ENCODE assay signal across 8 mouse cellular contexts in genomic region chr12:39510073-39510812, GRCm38 (mm10).
A peak's percentile ranks its signal among the peaks of the same experiment; 100 is the strongest.
DNase-seq lines count a peak whose midpoint lies in the region; ATAC-seq and TF ChIP-seq lines count a peak whose summit lies in the region.

No protein-coding gene starts in this region.

- no peaks in the 10 kb centered on the region for H3K4me1 ChIP-seq in embryonic facial prominence, embryonic 15.5 days
- H3K4me1 ChIP-seq in heart, embryonic 16.5 days (ENCODE audit: control insufficient read depth, insufficient read depth, low read length): no peaks in the 10 kb centered on the region
- no peaks in the 10 kb centered on the region for H3K4me1 ChIP-seq in liver, postnatal 0 days (ENCODE audit: insufficient read depth)

- TF ChIP-seq EP300 in liver, postnatal 0 days (IDR thresholded peaks at IDR 0.05; ENCODE audit: low read depth): no peak

- TF ChIP-seq CTCF in liver, postnatal 0 days (IDR thresholded peaks at IDR 0.05; ENCODE audit: low read depth): peak; percentile 89

- H3K9me3 ChIP-seq in embryonic facial prominence, embryonic 15.5 days (replicated peaks): no peaks in the 10 kb centered on the region
- H3K9me3 ChIP-seq in heart, embryonic 16.5 days (replicated peaks; ENCODE audit: control insufficient read depth, low read length): no peaks in the 10 kb centered on the region
- H3K9me3 ChIP-seq in liver, postnatal 0 days (ENCODE audit: low read length): no peaks in the 10 kb centered on the region

- peak; percentile 76 for DNase-seq in ES-CJ7 (ENCODE audit: low read depth, low spot score)
- peak; percentile 88 for DNase-seq in brain, adult 2 months (ENCODE audit: low read depth, low spot score)
- peak; percentile 76 for DNase-seq in kidney, postnatal 14 days
- peak; percentile 37 for DNase-seq in liver, postnatal 0 days
- peak; percentile 62 for DNase-seq in thymus, postnatal 4 days

- WGBS in embryonic facial prominence, embryonic 15.5 days: 14% methylated on average over 13 of the region's 13 CpGs
- 24% methylated on average over 13 of the region's 13 CpGs for WGBS in heart, embryonic 16.5 days
- WGBS in liver, postnatal 0 days (ENCODE audit: insufficient replicate concordance): 24% methylated on average over 13 of the region's 13 CpGs

- no peaks in the 10 kb centered on the region for H3K27me3 ChIP-seq in embryonic facial prominence, embryonic 15.5 days
- H3K27me3 ChIP-seq in heart, embryonic 16.5 days (ENCODE audit: control insufficient read depth, insufficient read depth, low read length): peaks cover 2% of the 10 kb centered on the region; the same call in 1 of the 2 replicates
- no peaks in the 10 kb centered on the region for H3K27me3 ChIP-seq in liver, postnatal 0 days (ENCODE audit: insufficient read depth, low read length)

- H3K4me3 ChIP-seq in embryonic facial prominence, embryonic 15.5 days (replicated peaks): no peak overlapping the region
- 0 out of 2 replicates have a peak overlapping the region, but pooled peaks have one; percentile 16 for H3K4me3 ChIP-seq in heart, embryonic 16.5 days (ENCODE audit: low read length)
- no peak overlapping the region for H3K4me3 ChIP-seq in liver, postnatal 0 days (ENCODE audit: low read depth, low read length)

- H3K4me2 ChIP-seq in embryonic facial prominence, embryonic 15.5 days (replicated peaks): peak overlapping the region; percentile 27; the same call in 1 of the 2 replicates
- peak overlapping the region; percentile 44; the same call in 1 of the 2 replicates for H3K4me2 ChIP-seq in heart, embryonic 16.5 days (ENCODE audit: low read depth, low read length)
- H3K4me2 ChIP-seq in liver, postnatal 0 days (ENCODE audit: low read depth, low read length): no peak overlapping the region

- H3K36me3 ChIP-seq in embryonic facial prominence, embryonic 15.5 days: no peaks in the 10 kb centered on the region
- no peaks in the 10 kb centered on the region for H3K36me3 ChIP-seq in heart, embryonic 16.5 days (ENCODE audit: control insufficient read depth, insufficient read depth)
- no peaks in the 10 kb centered on the region for H3K36me3 ChIP-seq in liver, postnatal 0 days (replicated peaks; ENCODE audit: insufficient read depth, low read length)

- no peak overlapping the region for H3K27ac ChIP-seq in embryonic facial prominence, embryonic 15.5 days (replicated peaks)
- no peak overlapping the region for H3K27ac ChIP-seq in heart, embryonic 16.5 days (ENCODE audit: low read length)
- no peak overlapping the region for H3K27ac ChIP-seq in liver, postnatal 0 days (ENCODE audit: low read depth)

- H3K9ac ChIP-seq in embryonic facial prominence, embryonic 15.5 days: no peak overlapping the region
- H3K9ac ChIP-seq in heart, embryonic 16.5 days (ENCODE audit: low read length): no peak overlapping the region
- no peak overlapping the region for H3K9ac ChIP-seq in liver, postnatal 0 days (replicated peaks)

- ATAC-seq in embryonic facial prominence, embryonic 15.5 days (ENCODE audit: insufficient number of reproducible peaks, low FRiP score, low TSS enrichment, low read depth): peak; percentile 47; the same call in 1 of the 2 replicates
- peak; percentile 69; the same call in 1 of the 2 replicates for ATAC-seq in heart, embryonic 16.5 days (replicated peaks; ENCODE audit: extremely low read depth, insufficient read depth, low FRiP score)
- ATAC-seq in liver, postnatal 0 days: peak; percentile 51; the same call in 1 of the 2 replicates
- ATAC-seq in neutrophil, adult 5-6 weeks (ENCODE audit: extremely low read depth, insufficient number of reproducible peaks, low FRiP score, poor library complexity, severe bottlenecking): peak; percentile 80; the same call in 1 of the 2 replicates

Comparison
In these comparisons a context has a peak if more than half of its experiments do, and no peak if none do; other contexts are left out.
1. DNase-seq: peak in every context shown above with its lines; median percentile 88 in brain, adult 2 months; 76 in ES-CJ7; 76 in kidney, postnatal 14 days; 62 in thymus, postnatal 4 days; 37 in liver, postnatal 0 days.